Mouse (Mus musculus): Measurements from ENCODE around the gene Arfgap3.

DNA sequence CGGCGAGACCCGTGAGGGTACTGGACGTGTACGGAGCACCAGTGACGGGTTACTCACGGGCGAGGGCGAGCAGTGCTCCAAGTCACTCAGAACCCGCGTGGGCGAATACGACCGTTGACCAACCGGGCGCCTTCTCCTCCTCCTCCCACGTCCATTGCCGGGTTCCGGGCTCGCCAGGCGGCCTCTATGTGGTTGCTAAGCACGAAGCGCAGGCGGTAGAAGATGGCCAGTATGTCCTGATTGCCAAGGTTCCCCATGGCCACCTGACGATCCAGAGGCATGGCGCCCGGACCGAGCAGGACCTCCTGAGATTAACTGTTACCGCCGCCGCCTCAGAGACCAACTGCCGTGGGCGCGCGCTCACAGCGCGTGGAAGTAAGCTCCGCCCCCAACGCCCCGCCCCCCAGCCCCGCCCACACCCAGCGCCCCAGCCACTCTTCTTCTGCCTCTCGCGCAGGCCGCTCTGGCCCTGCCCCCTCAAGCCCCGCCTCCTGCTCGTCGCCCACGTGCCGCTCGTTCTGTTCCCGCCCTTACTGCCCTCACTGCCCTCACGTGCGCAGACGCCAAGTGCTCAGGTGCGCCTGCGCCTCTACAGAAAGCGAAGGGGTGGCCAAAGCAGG, 17.0 kb upstream of the Arfgap3 start:
- no peak for TF ChIP-seq CTCF (IDR thresholded peaks at IDR 0.05; ENCODE audit: low read depth)
- TF ChIP-seq EP300 (optimal IDR thresholded peaks at IDR 0.05) = no peak
